ENCODE assay signal across 11 mouse cellular contexts in the genomic region with DNA sequence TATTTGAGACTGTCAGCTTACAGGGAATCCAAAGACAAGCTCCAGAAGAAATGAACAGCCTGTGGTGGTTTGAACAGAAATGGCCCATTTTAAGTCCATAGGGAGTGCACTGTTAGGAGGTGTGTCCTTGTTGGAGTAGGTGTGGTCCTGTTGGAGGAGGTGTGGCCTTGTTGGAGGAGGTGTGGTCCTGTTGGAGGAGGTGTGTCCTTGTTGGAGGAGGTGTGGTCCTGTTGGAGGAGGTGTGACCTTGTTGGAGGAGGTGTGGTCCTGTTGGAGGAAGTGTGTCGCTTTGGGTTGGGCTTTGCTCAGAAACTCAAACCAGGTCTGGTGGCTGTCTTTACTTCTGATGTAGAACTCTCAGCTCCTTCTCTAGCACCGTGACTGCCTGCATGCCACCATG. TPM values are rescaled to one million over a fixed set of nuclear protein-coding genes. Genes with fewer than 3 reads are reported as not detected.
DNase-seq lines count a peak whose midpoint lies in the region; ATAC-seq lines count a peak whose summit lies in the region.
"Had no signal": no experiment of that assay in that cellular context is flagged by ENCODE, and none has a peak within 500 bp of the region (broad histone marks: within the 10 kb centered on the region; RNA-seq: fewer than 3 reads in every experiment).

No protein-coding gene starts in this region.

- peak; percentile 62 for ATAC-seq in granulocyte monocyte progenitor cell, adult 5-6 weeks (replicated peaks; ENCODE audit: poor library complexity, severe bottlenecking)
- peak; percentile 47; the same call in 1 of the 2 replicates for ATAC-seq in megakaryocyte, adult 5-6 weeks (ENCODE audit: poor library complexity, severe bottlenecking)
- peak; percentile 75; the same call in 1 of the 2 replicates for ATAC-seq in stomach, embryonic 16.5 days (ENCODE audit: insufficient read depth, low FRiP score)
- no peak for ATAC-seq in frontal cortex, adult (ENCODE audit: low TSS enrichment)

- no peaks in the 10 kb centered on the region for H3K27me3 ChIP-seq in stomach, embryonic 16.5 days (ENCODE audit: control insufficient read depth, insufficient read depth, low read length)

- H3K36me3 ChIP-seq in stomach, embryonic 16.5 days (ENCODE audit: control insufficient read depth, insufficient read depth, low read length) = no peaks in the 10 kb centered on the region
- H3K36me3 ChIP-seq: hindbrain, embryonic 10.5 days had no signal

- H3K27ac ChIP-seq in stomach, embryonic 16.5 days (ENCODE audit: low read length) = no peak overlapping the region
- H3K27ac ChIP-seq: hindbrain, embryonic 10.5 days had no signal

- peak; percentile 74 for DNase-seq in MEL-GATA-1-ER (ENCODE audit: extremely low read depth, low read depth)
- DNase-seq in embryo, embryonic 10 days (ENCODE audit: low spot score) = no peak
- DNase-seq in heart, adult 8-10 months (ENCODE audit: low spot score) = no peak
- DNase-seq: cerebellum, adult 8-10 months; gastrocnemius, postnatal 25 days; thymus, postnatal 4 days had no signal

- no peak overlapping the region for H3K4me2 ChIP-seq in stomach, embryonic 16.5 days (ENCODE audit: low read depth, low read length)

- H3K9ac ChIP-seq in stomach, embryonic 16.5 days (ENCODE audit: low read length) = no peak overlapping the region

- no peak overlapping the region for H3K4me3 ChIP-seq in stomach, embryonic 16.5 days (replicated peaks; ENCODE audit: low read length)
- H3K4me3 ChIP-seq: hindbrain, embryonic 10.5 days had no signal

- no peaks in the 10 kb centered on the region for H3K4me1 ChIP-seq in stomach, embryonic 16.5 days (ENCODE audit: control insufficient read depth, insufficient read depth, low read length)

- WGBS in stomach, embryonic 16.5 days = 21% methylated on average over 2 of the region's 2 CpGs

- H3K9me3 ChIP-seq in stomach, embryonic 16.5 days (replicated peaks; ENCODE audit: control insufficient read depth, low read length) = no peaks in the 10 kb centered on the region
- H3K9me3 ChIP-seq: hindbrain, embryonic 10.5 days had no signal

RNA-seq across cellular contexts. Expression of gene Parp11, which starts 48.6 kb away (rescaled TPM):
- total RNA-seq in granulocyte monocyte progenitor cell, adult 5-6 weeks (2014; fragmentation: Nextera tagmentation) = 21.4 and 36.6 TPM in 2 replicates
- total RNA-seq in granulocyte monocyte progenitor cell, adult 5-6 weeks (2017) = 24.9 and 33.3 TPM in 2 replicates
- 11.0 and 11.7 TPM in 2 replicates for total RNA-seq in megakaryocyte, adult 5-6 weeks (2015)
- total RNA-seq in megakaryocyte, adult 5-6 weeks (2017) = 19.1 and 25.2 TPM in 2 replicates
- polyA plus RNA-seq in stomach, embryonic 16.5 days (2015; fragmentation: Nextera tagmentation; extraction: Ambion mirVana) = 21.8 and 24.7 TPM in 2 replicates
- total RNA-seq in heart, adult 8-10 months (2022) = 1 to 10 TPM; 7.6 to 8.3 (median 8.1) TPM
